Mouse (Mus musculus): Measurements from ENCODE around the gene Sgtb.

DNA sequence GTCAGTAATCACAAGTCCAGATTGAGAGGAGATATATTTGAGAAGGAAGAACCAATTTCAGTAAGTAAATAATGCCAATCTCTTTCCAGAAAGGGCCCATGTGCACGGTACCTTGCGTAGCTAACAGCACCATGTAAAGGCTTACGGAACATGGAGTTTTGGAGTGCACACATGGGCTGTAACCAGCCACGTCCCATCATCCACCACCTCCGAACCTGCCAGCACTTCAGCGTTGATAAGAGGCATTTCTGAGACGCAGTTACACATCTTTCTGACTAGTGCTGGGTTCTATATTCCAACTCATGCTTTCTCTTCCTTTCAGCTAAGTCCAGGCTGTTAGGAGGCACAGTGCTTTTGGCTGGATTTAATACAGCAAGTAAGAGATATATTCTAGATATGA, 12.4 kb upstream of the Sgtb start:
- TF ChIP-seq CTCF (IDR thresholded peaks at IDR 0.05; ENCODE audit: extremely low read depth, insufficient read length, insufficient replicate concordance, low read depth, low read length) (no peak), POLR2A (IDR thresholded peaks at IDR 0.05; ENCODE audit: low read depth, low read length) (no peak)

Data from small intestine, adult 2 months (tissue).